Mouse (Mus musculus) intestine, postnatal 0 days (tissue): ENCODE measurements around the gene Helz. TPM values are rescaled to one million over a fixed set of nuclear protein-coding genes. Genes with fewer than 3 reads are reported as not detected.
A peak's percentile ranks its signal among the peaks of the same experiment; 100 is the strongest.

Source experiments
- ATAC-seq: fragments of 200-750 bp; cut with Nextera tagmentation; 2 replicates; pipeline ENCODE4 v1.8.0; 2017; ENCODE audit warnings: mild to moderate bottlenecking, moderate TSS enrichment, moderate library complexity
- H3K27ac ChIP-seq: fragments of 300-500 bp; sonication (generic); 2 replicates; pipeline ENCODE4 v1.5.1; 2014; ENCODE audit warnings: mild to moderate bottlenecking, low read depth, low read length, moderate library complexity
- H3K27me3 ChIP-seq: fragments of 300-500 bp; sonication (generic); replicated peaks from 2 replicates; pipeline ENCODE4 v1.6.1; 2014; ENCODE audit warnings: low read length, mixed read lengths; ENCODE audit not compliant: control insufficient read depth, insufficient read depth
- H3K36me3 ChIP-seq: fragments of 300-500 bp; sonication (generic); 2 replicates; pipeline ENCODE4 v1.6.1; 2014; ENCODE audit warnings: mild to moderate bottlenecking, moderate library complexity; ENCODE audit not compliant: control insufficient read depth, insufficient read depth
- H3K4me1 ChIP-seq: fragments of 300-500 bp; sonication (generic); replicated peaks from 2 replicates; pipeline ENCODE4 v1.6.1; 2014; ENCODE audit warnings: antibody characterized with exemption, low read length, mixed read lengths; ENCODE audit not compliant: control insufficient read depth, insufficient read depth
- H3K4me2 ChIP-seq: fragments of 300-500 bp; sonication (generic); replicated peaks from 2 replicates; pipeline ENCODE4 v1.6.1; 2014; ENCODE audit warnings: low read depth, mild to moderate bottlenecking, moderate library complexity
- H3K4me3 ChIP-seq: fragments of 300-500 bp; sonication (generic); 2 replicates; pipeline ENCODE4 v1.5.1; 2014; ENCODE audit warnings: low read depth, low read length
- H3K9ac ChIP-seq: fragments of 300-500 bp; sonication (generic); 2 replicates; pipeline ENCODE4 v1.6.1; 2014; ENCODE audit warnings: mild to moderate bottlenecking, low read depth, low read length
- H3K9me3 ChIP-seq: fragments of 300-500 bp; sonication (generic); 2 replicates; pipeline ENCODE4 v1.6.1; 2016; ENCODE audit warnings: mixed run types; ENCODE audit not compliant: control insufficient read depth
- CTCF ChIP-seq: sonication (generic); IDR thresholded peaks from 2 replicates; pipeline ENCODE4 v1.5.1; 2016; ENCODE audit warnings: low read depth, mild to moderate bottlenecking, control low read depth, antibody characterized with exemption, moderate library complexity
- WGBS: fragments of 180-500 bp; shearing (Covaris S2); extraction: QIAGEN DNeasy Blood & Tissue Kit; methylation state at CpG from one replicate; pipeline ENCODE4 v1.1.7; 2014; 5-methylcytosine and 5-hydroxymethylcytosine counted together
- polyA plus RNA-seq: library from polyadenylated mRNA; unstranded; fragments of >200 nt; fragmentation: Nextera tagmentation; extraction: Ambion mirVana; gene quantifications from 2 replicates; pipeline ENCODE4 v1.2.1, GENCODE M21; 2015

Gene Helz
- polyA plus RNA-seq, 1 experiment from 2014 or later: 5.7 TPM

- Histone ChIP-seq H3K27ac (no peak overlapping the region), H3K27me3 (no peaks in the 10 kb centered on the region), H3K4me2 (no peak overlapping the region), H3K9me3 (no peaks in the 10 kb centered on the region), H3K9ac (no peak overlapping the region), H3K4me3 (no peak overlapping the region), H3K4me1 (no peaks in the 10 kb centered on the region), H3K36me3 (peaks cover 37% of the 10 kb centered on the region)
- no peak for ATAC-seq
- no peak for TF ChIP-seq CTCF
- WGBS: 84% methylated on average over 10 of the region's 10 CpGs
Measured at GRCm38 (mm10) chr11:107688480-107688879, 140.8 kb downstream of the Helz start.

DNA sequence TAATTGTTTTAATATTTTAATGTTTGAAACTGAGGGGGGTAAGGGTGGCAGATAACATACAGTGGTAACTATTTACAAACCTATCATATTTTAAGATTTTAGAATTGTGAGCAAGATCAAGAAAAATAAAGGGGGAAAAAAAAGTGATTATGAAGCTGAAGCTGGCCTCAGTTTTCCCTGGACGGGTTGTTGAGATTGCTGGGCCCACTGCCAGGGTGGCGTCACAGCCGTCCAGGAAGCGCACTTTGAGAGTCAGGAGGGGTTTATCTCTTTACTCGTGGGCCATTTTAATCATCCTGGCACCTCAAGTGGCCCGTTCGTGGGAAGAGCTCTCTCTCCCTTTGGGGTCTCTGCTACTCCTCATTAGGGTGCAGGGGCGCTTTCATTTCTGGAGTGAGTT is 143.8 kb downstream of the Helz start:
- H3K27ac ChIP-seq: no peak overlapping the region
- no peaks in the 10 kb centered on the region for H3K9me3 ChIP-seq
- H3K4me1 ChIP-seq: no peaks in the 10 kb centered on the region
- no peaks in the 10 kb centered on the region for H3K27me3 ChIP-seq
- peaks cover 12% of the 10 kb centered on the region; the same call in 1 of the 2 replicates for H3K36me3 ChIP-seq
- 63% methylated on average over 8 of the region's 8 CpGs for WGBS
- ATAC-seq: no peak
- H3K9ac ChIP-seq: no peak overlapping the region
- H3K4me2 ChIP-seq: no peak overlapping the region
- TF ChIP-seq CTCF: no peak
- no peak overlapping the region for H3K4me3 ChIP-seq

GRCm38 (mm10) chr11:107693338-107693737 is 145.6 kb downstream of the Helz start:
- no peak for TF ChIP-seq CTCF
- Histone ChIP-seq H3K27me3 (no peaks in the 10 kb centered on the region), H3K4me2 (no peak overlapping the region), H3K9me3 (no peaks in the 10 kb centered on the region), H3K4me3 (no peak overlapping the region), H3K36me3 (peaks cover 3% of the 10 kb centered on the region; the same call in 1 of the 2 replicates), H3K27ac (no peak overlapping the region), H3K4me1 (no peaks in the 10 kb centered on the region), H3K9ac (no peak overlapping the region)
- no peak for ATAC-seq
- WGBS: 79% methylated on average over 6 of the region's 6 CpGs

DNA sequence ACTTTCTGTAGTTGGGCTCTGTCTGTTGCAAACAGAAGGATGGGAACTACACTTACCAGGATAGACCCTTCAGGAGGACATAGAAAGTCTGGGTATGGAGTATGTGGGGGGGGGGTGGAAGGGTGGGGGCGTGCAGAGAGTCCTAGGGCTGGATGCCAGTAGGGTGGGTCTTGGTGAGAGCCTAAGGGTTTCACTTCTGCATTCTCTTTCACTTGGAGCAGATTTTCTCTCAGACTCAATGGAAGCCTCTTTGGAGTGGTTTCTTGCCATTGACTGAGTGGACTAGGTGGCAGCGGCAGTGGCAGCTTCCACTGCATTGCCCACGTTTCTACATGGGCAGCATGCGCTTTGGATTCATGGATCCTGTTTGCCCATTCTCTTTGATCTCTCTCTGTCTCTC is 152.2 kb downstream of the Helz start:
- no peak overlapping the region for H3K4me3 ChIP-seq
- no peaks in the 10 kb centered on the region for H3K4me1 ChIP-seq
- H3K9me3 ChIP-seq: no peaks in the 10 kb centered on the region
- no peak for TF ChIP-seq CTCF
- H3K36me3 ChIP-seq: no peaks in the 10 kb centered on the region
- WGBS: 92% methylated on average over 4 of the region's 4 CpGs
- no peak for ATAC-seq
- no peaks in the 10 kb centered on the region for H3K27me3 ChIP-seq
- H3K4me2 ChIP-seq: no peak overlapping the region
- H3K9ac ChIP-seq: no peak overlapping the region
- no peak overlapping the region for H3K27ac ChIP-seq

DNA sequence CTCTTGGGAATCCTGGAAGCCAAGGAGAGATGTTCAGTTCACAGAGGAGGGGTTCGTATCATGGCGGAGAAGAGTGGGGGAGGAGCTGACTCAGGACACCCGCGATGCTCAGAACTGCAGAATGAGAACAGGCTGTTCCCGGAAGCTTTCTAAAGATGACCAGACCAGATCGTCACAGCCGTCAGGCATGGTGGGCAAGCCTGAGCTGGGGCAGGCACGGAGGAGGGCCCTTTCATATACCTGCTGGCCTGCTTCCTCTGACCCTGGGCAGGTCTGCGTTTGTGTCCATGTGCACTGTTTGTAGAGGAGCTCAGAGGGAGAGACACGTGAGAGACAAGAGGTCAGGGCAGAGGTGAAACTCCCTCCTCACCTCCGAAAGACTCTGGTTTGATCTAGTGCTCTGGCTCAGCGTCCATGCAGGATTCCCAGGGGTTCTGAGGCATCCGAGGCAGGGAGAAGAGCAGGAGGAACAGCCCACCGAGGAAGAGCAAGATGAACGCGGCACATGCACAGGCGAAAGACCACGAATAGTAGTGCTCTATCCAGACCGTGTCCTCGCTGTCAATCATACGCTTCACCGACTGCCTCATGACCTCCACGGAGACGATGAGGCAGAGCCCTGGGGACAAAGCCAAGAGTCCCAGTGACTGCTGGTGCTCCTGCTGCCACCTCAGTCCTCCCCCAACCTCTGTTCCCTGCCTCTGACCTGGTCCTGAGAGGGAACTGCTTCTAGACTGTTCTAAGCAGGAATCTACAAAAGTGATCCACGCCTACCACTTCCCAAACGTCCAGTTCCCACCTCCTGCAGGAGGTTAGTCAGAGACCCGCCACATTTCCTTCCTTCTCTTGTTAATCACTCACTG is 155.8 kb downstream of the Helz start:
- Histone ChIP-seq H3K27me3 (no peaks in the 10 kb centered on the region), H3K36me3 (no peaks in the 10 kb centered on the region), H3K4me3 (no peak overlapping the region), H3K4me2 (peak overlapping the region; percentile 18; the same call in 1 of the 2 replicates), H3K27ac (no peak overlapping the region), H3K4me1 (no peaks in the 10 kb centered on the region), H3K9me3 (no peaks in the 10 kb centered on the region), H3K9ac (no peak overlapping the region)
- TF ChIP-seq CTCF: no peak
- WGBS: 52% methylated on average over 27 of the region's 27 CpGs
- no peak for ATAC-seq

DNA sequence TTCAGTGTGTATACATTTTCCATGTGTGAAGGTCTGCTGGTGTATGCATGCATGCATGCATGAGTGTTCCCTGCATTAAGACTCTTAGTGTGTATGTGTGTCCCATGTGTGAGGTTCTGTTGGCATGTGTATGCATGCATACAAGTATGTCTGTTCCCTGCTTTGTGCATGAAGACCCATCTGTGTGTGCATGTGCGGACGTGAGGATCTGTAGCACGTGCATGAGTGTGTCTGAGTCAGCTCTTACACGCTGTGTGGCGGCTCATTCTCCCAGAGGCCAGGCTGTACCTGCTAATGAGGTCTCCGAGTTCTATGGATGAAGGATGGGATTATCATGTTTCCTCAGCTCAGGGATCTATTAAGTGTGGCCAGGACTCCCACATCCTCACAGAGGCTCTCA is 157.3 kb downstream of the Helz start:
- H3K9me3 ChIP-seq: no peaks in the 10 kb centered on the region
- no peaks in the 10 kb centered on the region for H3K36me3 ChIP-seq
- no peak overlapping the region for H3K4me2 ChIP-seq
- ATAC-seq: no peak
- no peak overlapping the region for H3K27ac ChIP-seq
- no peak overlapping the region for H3K4me3 ChIP-seq
- no peaks in the 10 kb centered on the region for H3K4me1 ChIP-seq
- WGBS: 82% methylated on average over 6 of the region's 6 CpGs
- no peaks in the 10 kb centered on the region for H3K27me3 ChIP-seq
- no peak overlapping the region for H3K9ac ChIP-seq
- no peak for TF ChIP-seq CTCF
